Mouse (Mus musculus): ENCODE measurements around the gene Hcrtr2. TPM values are rescaled to one million over a fixed set of nuclear protein-coding genes. Genes with fewer than 3 reads are reported as not detected.

Gene Hcrtr2
- polyA plus RNA-seq, 1 experiment from 2014 or later: 1.5 TPM

GRCm38 (mm10) chr9:76313921-76314320 lies 9.7 kb downstream of the Hcrtr2 start:
- no peaks in the 10 kb centered on the region for H3K9me3 ChIP-seq
- ATAC-seq (ENCODE audit: insufficient number of reproducible peaks, insufficient read depth, low FRiP score, low TSS enrichment, low read depth): no peak
- no peaks in the 10 kb centered on the region for H3K36me3 ChIP-seq
- H3K4me1 ChIP-seq: no peaks in the 10 kb centered on the region
- no peak overlapping the region for H3K27ac ChIP-seq
- H3K27me3 ChIP-seq: no peaks in the 10 kb centered on the region
- no peak overlapping the region for H3K4me3 ChIP-seq
- H3K4me2 ChIP-seq: no peak overlapping the region
- no peak overlapping the region for H3K9ac ChIP-seq

- no peaks in the 10 kb centered on the region for H3K9me3 ChIP-seq
- no peak overlapping the region for H3K4me3 ChIP-seq
- H3K27ac ChIP-seq: no peak overlapping the region
- no peaks in the 10 kb centered on the region for H3K27me3 ChIP-seq
- no peaks in the 10 kb centered on the region for H3K36me3 ChIP-seq
- no peak overlapping the region for H3K4me2 ChIP-seq
- H3K4me1 ChIP-seq: no peaks in the 10 kb centered on the region
- no peak for ATAC-seq (ENCODE audit: insufficient number of reproducible peaks, insufficient read depth, low FRiP score, low TSS enrichment, low read depth)
- WGBS: 64% methylated on average over 1 of the region's 1 CpGs
- H3K9ac ChIP-seq: no peak overlapping the region
Measured at GRCm38 (mm10) chr9:76312221-76312620, 11.4 kb downstream of the Hcrtr2 start.

- H3K4me1 ChIP-seq: no peaks in the 10 kb centered on the region
- H3K27ac ChIP-seq: no peak overlapping the region
- H3K4me2 ChIP-seq: no peak overlapping the region
- no peak overlapping the region for H3K4me3 ChIP-seq
- 72% methylated on average over 5 of the region's 5 CpGs for WGBS
- H3K9me3 ChIP-seq: no peaks in the 10 kb centered on the region
- H3K36me3 ChIP-seq: no peaks in the 10 kb centered on the region
- H3K9ac ChIP-seq: no peak overlapping the region
- H3K27me3 ChIP-seq: no peaks in the 10 kb centered on the region
- ATAC-seq (ENCODE audit: insufficient number of reproducible peaks, insufficient read depth, low FRiP score, low TSS enrichment, low read depth): no peak
Measured at GRCm38 (mm10) chr9:76291384-76291783, 32.3 kb downstream of the Hcrtr2 start.

GRCm38 (mm10) chr9:76270886-76271285 lies 52.8 kb downstream of the Hcrtr2 start:
- no peaks in the 10 kb centered on the region for H3K27me3 ChIP-seq
- H3K9ac ChIP-seq: no peak overlapping the region
- no peak overlapping the region for H3K27ac ChIP-seq
- no peaks in the 10 kb centered on the region for H3K36me3 ChIP-seq
- H3K4me2 ChIP-seq: no peak overlapping the region
- H3K9me3 ChIP-seq: no peaks in the 10 kb centered on the region
- H3K4me1 ChIP-seq: no peaks in the 10 kb centered on the region
- no peak overlapping the region for H3K4me3 ChIP-seq
- no peak for ATAC-seq (ENCODE audit: insufficient number of reproducible peaks, insufficient read depth, low FRiP score, low TSS enrichment, low read depth)

- Histone ChIP-seq H3K27ac (no peak overlapping the region), H3K9me3 (no peaks in the 10 kb centered on the region), H3K36me3 (no peaks in the 10 kb centered on the region), H3K4me2 (no peak overlapping the region), H3K4me3 (no peak overlapping the region), H3K27me3 (no peaks in the 10 kb centered on the region), H3K4me1 (no peaks in the 10 kb centered on the region), H3K9ac (no peak overlapping the region)
- no peak for ATAC-seq (ENCODE audit: insufficient number of reproducible peaks, insufficient read depth, low FRiP score, low TSS enrichment, low read depth)
- 74% methylated on average over 5 of the region's 5 CpGs for WGBS
Measured at GRCm38 (mm10) chr9:76257731-76258130, 65.9 kb downstream of the Hcrtr2 start.

GRCm38 (mm10) chr9:76252544-76252943 lies 71.1 kb downstream of the Hcrtr2 start:
- Histone ChIP-seq H3K9ac (no peak overlapping the region), H3K4me3 (no peak overlapping the region), H3K27ac (no peak overlapping the region), H3K4me1 (no peaks in the 10 kb centered on the region), H3K36me3 (no peaks in the 10 kb centered on the region), H3K4me2 (no peak overlapping the region), H3K27me3 (no peaks in the 10 kb centered on the region), H3K9me3 (no peaks in the 10 kb centered on the region)
- 88% methylated on average over 7 of the region's 7 CpGs for WGBS
- no peak for ATAC-seq (ENCODE audit: insufficient number of reproducible peaks, insufficient read depth, low FRiP score, low TSS enrichment, low read depth)

GRCm38 (mm10) chr9:76252109-76252508 lies 71.5 kb downstream of the Hcrtr2 start:
- Histone ChIP-seq H3K9ac (no peak overlapping the region), H3K4me2 (no peak overlapping the region), H3K4me3 (no peak overlapping the region), H3K36me3 (no peaks in the 10 kb centered on the region), H3K9me3 (no peaks in the 10 kb centered on the region), H3K27me3 (no peaks in the 10 kb centered on the region), H3K4me1 (no peaks in the 10 kb centered on the region), H3K27ac (no peak overlapping the region)
- ATAC-seq (ENCODE audit: insufficient number of reproducible peaks, insufficient read depth, low FRiP score, low TSS enrichment, low read depth): no peak
- 93% methylated on average over 4 of the region's 4 CpGs for WGBS

- Histone ChIP-seq H3K4me3 (no peak overlapping the region), H3K4me1 (no peaks in the 10 kb centered on the region), H3K27me3 (no peaks in the 10 kb centered on the region), H3K4me2 (no peak overlapping the region), H3K36me3 (no peaks in the 10 kb centered on the region), H3K9ac (no peak overlapping the region), H3K9me3 (no peaks in the 10 kb centered on the region), H3K27ac (no peak overlapping the region)
- WGBS: 25% methylated on average over 1 of the region's 1 CpGs
- ATAC-seq (ENCODE audit: insufficient number of reproducible peaks, insufficient read depth, low FRiP score, low TSS enrichment, low read depth): no peak
Measured at GRCm38 (mm10) chr9:76242322-76242721, 81.3 kb downstream of the Hcrtr2 start.

GRCm38 (mm10) chr9:76237946-76238345 lies 85.7 kb downstream of the Hcrtr2 start:
- H3K27me3 ChIP-seq: no peaks in the 10 kb centered on the region
- H3K27ac ChIP-seq: no peak overlapping the region
- ATAC-seq (ENCODE audit: insufficient number of reproducible peaks, insufficient read depth, low FRiP score, low TSS enrichment, low read depth): no peak
- 77% methylated on average over 5 of the region's 5 CpGs for WGBS
- H3K4me2 ChIP-seq: no peak overlapping the region
- H3K4me3 ChIP-seq: no peak overlapping the region
- H3K4me1 ChIP-seq: no peaks in the 10 kb centered on the region; the same call in 1 of the 2 replicates
- H3K9me3 ChIP-seq: no peaks in the 10 kb centered on the region
- no peaks in the 10 kb centered on the region for H3K36me3 ChIP-seq
- no peak overlapping the region for H3K9ac ChIP-seq

GRCm38 (mm10) chr9:76237243-76237642 lies 86.4 kb downstream of the Hcrtr2 start:
- 31% methylated on average over 12 of the region's 12 CpGs for WGBS
- no peaks in the 10 kb centered on the region for H3K9me3 ChIP-seq
- ATAC-seq (ENCODE audit: insufficient number of reproducible peaks, insufficient read depth, low FRiP score, low TSS enrichment, low read depth): no peak
- H3K27ac ChIP-seq: no peak overlapping the region
- no peaks in the 10 kb centered on the region for H3K27me3 ChIP-seq
- H3K4me1 ChIP-seq: no peaks in the 10 kb centered on the region; the same call in 1 of the 2 replicates
- H3K4me3 ChIP-seq: peak overlapping the region; percentile 17; the same call in 1 of the 2 replicates
- H3K4me2 ChIP-seq: peak overlapping the region; percentile 74
- no peaks in the 10 kb centered on the region for H3K36me3 ChIP-seq
- no peak overlapping the region for H3K9ac ChIP-seq

- under 1% methylated on average over 7 of the region's 7 CpGs for WGBS
- Histone ChIP-seq H3K27ac (no peak overlapping the region), H3K9ac (no peak overlapping the region), H3K4me1 (no peaks in the 10 kb centered on the region; the same call in 1 of the 2 replicates), H3K4me3 (peak overlapping the region; percentile 45), H3K27me3 (no peaks in the 10 kb centered on the region), H3K4me2 (peak overlapping the region; percentile 74), H3K36me3 (no peaks in the 10 kb centered on the region), H3K9me3 (no peaks in the 10 kb centered on the region)
- ATAC-seq (ENCODE audit: insufficient number of reproducible peaks, insufficient read depth, low FRiP score, low TSS enrichment, low read depth): no peak
Measured at GRCm38 (mm10) chr9:76236626-76237025, 87.0 kb downstream of the Hcrtr2 start.

- H3K4me1 ChIP-seq: no peaks in the 10 kb centered on the region; the same call in 1 of the 2 replicates
- no peaks in the 10 kb centered on the region for H3K27me3 ChIP-seq
- peak overlapping the region; percentile 45 for H3K4me3 ChIP-seq
- 1% methylated on average over 14 of the region's 14 CpGs for WGBS
- peak overlapping the region; percentile 74 for H3K27ac ChIP-seq
- H3K4me2 ChIP-seq: peak overlapping the region; percentile 74
- no peaks in the 10 kb centered on the region for H3K9me3 ChIP-seq
- no peaks in the 10 kb centered on the region for H3K36me3 ChIP-seq
- H3K9ac ChIP-seq: peak overlapping the region; percentile 71
- 0 out of 2 replicates have a peak, but pooled peaks have one; percentile 15 for ATAC-seq (ENCODE audit: insufficient number of reproducible peaks, insufficient read depth, low FRiP score, low TSS enrichment, low read depth)
Measured at GRCm38 (mm10) chr9:76235945-76236503, 87.6 kb downstream of the Hcrtr2 start.

Data from embryonic facial prominence, embryonic 13.5 days (tissue).